Mouse (Mus musculus) CH12.LX (cell line): ENCODE results near the gene Cmtm7. TPM values are rescaled to one million over a fixed set of nuclear protein-coding genes. Genes with fewer than 3 reads are reported as not detected.

Experiments used
- DNase-seq: peaks from one replicate; pipeline ENCODE4 v3.0.0-alpha.2; 2013; ENCODE audit errors: extremely low read depth
- H3K27ac ChIP-seq: 2 replicates; pipeline ENCODE4 v1.5.1; 2012; ENCODE audit warnings: low read depth, mild to moderate bottlenecking, control low read depth, moderate library complexity; ENCODE audit not compliant: insufficient read depth
- H3K27me3 ChIP-seq: replicated peaks from 2 replicates; pipeline ENCODE3; 2012; ENCODE audit warnings: inconsistent platforms
- H3K36me3 ChIP-seq, 2 experiments: replicated peaks in 1 of 2; 2 replicates each; pipeline versions ENCODE3 to v1.6.1; 2012; ENCODE audit warnings: inconsistent platforms in 1 of 2, low read length in 1 of 2, mild to moderate bottlenecking in 1 of 2, mixed read lengths in 1 of 2, moderate library complexity in 1 of 2; ENCODE audit not compliant: control insufficient read depth in 1 of 2, insufficient read depth in 1 of 2
- H3K4me1 ChIP-seq, 2 experiments: 2 replicates each; pipeline ENCODE4 v1.6.1; 2012; ENCODE audit warnings: inconsistent platforms in 1 of 2, moderate library complexity in 1 of 2; ENCODE audit not compliant: insufficient read depth in 2 of 2, control insufficient read depth in 1 of 2
- H3K4me2 ChIP-seq: 2 replicates; pipeline ENCODE4 v1.6.1; 2012; ENCODE audit warnings: low read depth, mild to moderate bottlenecking, control low read depth; ENCODE audit not compliant: poor library complexity, insufficient read depth, severe bottlenecking
- H3K4me3 ChIP-seq, 3 experiments: fragments of 150-350 bp in 1 of 3; sonication (generic) in 1 of 3; replicated peaks in 1 of 3; 2 replicates each; pipeline versions ENCODE3 to v1.5.1; 2011 to 2012; ENCODE audit warnings: low read depth in 2 of 3, low read length in 2 of 3, mild to moderate bottlenecking in 2 of 3, moderate library complexity in 2 of 3, control low read depth in 1 of 3, improper control_type of control experiment in 1 of 3, inconsistent platforms in 1 of 3, mixed read lengths in 1 of 3; ENCODE audit not compliant: poor library complexity in 1 of 3
- H3K79me2 ChIP-seq: replicated peaks from 2 replicates; pipeline ENCODE4 v1.6.1; 2012; ENCODE audit warnings: mild to moderate bottlenecking, moderate library complexity; ENCODE audit not compliant: control insufficient read depth, poor library complexity, insufficient read depth, severe bottlenecking; ENCODE audit errors: extremely low read depth
- H3K9ac ChIP-seq: 2 replicates; pipeline ENCODE4 v1.6.1; 2012; ENCODE audit warnings: low read depth, mild to moderate bottlenecking, control low read depth, moderate library complexity; ENCODE audit not compliant: insufficient read depth
- H3K9me3 ChIP-seq: replicated peaks from 2 replicates; pipeline ENCODE3; 2012; ENCODE audit warnings: low read length, inconsistent platforms, mixed read lengths
- BHLHE40 ChIP-seq: IDR thresholded peaks from 2 replicates; pipeline ENCODE4 v1.6.1; 2011; ENCODE audit warnings: mild to moderate bottlenecking, low read depth, low read length, improper control_type of control experiment
- CHD2 ChIP-seq: IDR thresholded peaks from 2 replicates; pipeline ENCODE4 v1.6.1; 2011; ENCODE audit warnings: low read length, improper control_type of control experiment
- CTCF ChIP-seq, 2 experiments: IDR thresholded peaks in 1 of 2; conservative IDR thresholded peaks in 1 of 2; 2 replicates each; pipeline ENCODE4 v1.5.1; 2011 to 2012; ENCODE audit warnings: low read depth in 2 of 2, low read length in 2 of 2, improper control_type of control experiment in 1 of 2, inconsistent platforms in 1 of 2, mild to moderate bottlenecking in 1 of 2, moderate library complexity in 1 of 2
- E2F4 ChIP-seq: IDR thresholded peaks from 2 replicates; pipeline ENCODE4 v1.6.1; 2011; ENCODE audit warnings: low read depth, low read length, improper control_type of control experiment; ENCODE audit not compliant: insufficient replicate concordance
- ELF1 ChIP-seq: IDR thresholded peaks from 2 replicates; pipeline ENCODE4 v1.6.1; 2014; ENCODE audit warnings: low read depth, mild to moderate bottlenecking, inconsistent platforms, low read length, improper control_type of control experiment
- EP300 ChIP-seq: IDR thresholded peaks from 2 replicates; pipeline ENCODE4 v1.6.1; 2011; ENCODE audit warnings: low read length, improper control_type of control experiment
- ETS1 ChIP-seq: conservative IDR thresholded peaks from 2 replicates; pipeline ENCODE4 v1.6.1; 2012; ENCODE audit warnings: low read depth, mild to moderate bottlenecking, inconsistent platforms, low read length, improper control_type of control experiment, moderate library complexity
- HCFC1 ChIP-seq: IDR thresholded peaks from 2 replicates; pipeline ENCODE4 v1.6.1; 2012; ENCODE audit warnings: low read depth, mild to moderate bottlenecking, inconsistent platforms, low read length, improper control_type of control experiment
- IRF4 ChIP-seq: IDR thresholded peaks from 2 replicates; pipeline ENCODE4 v1.6.1; 2014; ENCODE audit warnings: low read depth, mild to moderate bottlenecking, inconsistent platforms, low read length, improper control_type of control experiment
- JUN ChIP-seq: IDR thresholded peaks from 2 replicates; pipeline ENCODE4 v1.6.1; 2011; ENCODE audit warnings: low read depth, mild to moderate bottlenecking, low read length, improper control_type of control experiment, moderate library complexity; ENCODE audit not compliant: insufficient read depth
- JUND ChIP-seq: conservative IDR thresholded peaks from 2 replicates; pipeline ENCODE4 v1.6.1; 2011; ENCODE audit warnings: low read depth, low read length, improper control_type of control experiment
- MAZ ChIP-seq: IDR thresholded peaks from 2 replicates; pipeline ENCODE4 v1.6.1; 2012; ENCODE audit warnings: low read depth, mild to moderate bottlenecking, inconsistent platforms, low read length, improper control_type of control experiment, moderate library complexity
- MEF2A ChIP-seq: IDR thresholded peaks from 2 replicates; pipeline ENCODE4 v1.6.1; 2014; ENCODE audit warnings: low read depth, mild to moderate bottlenecking, inconsistent platforms, low read length, improper control_type of control experiment, borderline replicate concordance
- MYC ChIP-seq: IDR thresholded peaks from 2 replicates; pipeline ENCODE4 v1.6.1; 2011; ENCODE audit warnings: low read depth, mild to moderate bottlenecking, improper control_type of control experiment, low read length
- NRF1 ChIP-seq: IDR thresholded peaks from 2 replicates; pipeline ENCODE4 v1.6.1; 2014; ENCODE audit warnings: low read depth, mild to moderate bottlenecking, inconsistent platforms, low read length, improper control_type of control experiment, moderate library complexity
- POLR2AphosphoS2 ChIP-seq: IDR thresholded peaks from 2 replicates; pipeline ENCODE4 v1.6.1; 2011; ENCODE audit warnings: low read depth, low read length, improper control_type of control experiment
- RCOR1 ChIP-seq: conservative IDR thresholded peaks from 2 replicates; pipeline ENCODE4 v1.6.1; 2012; ENCODE audit warnings: low read depth, mild to moderate bottlenecking, inconsistent platforms, low read length, improper control_type of control experiment
- SIN3A ChIP-seq: IDR thresholded peaks from 2 replicates; pipeline ENCODE4 v1.6.1; 2012; ENCODE audit warnings: low read length, improper control_type of control experiment, inconsistent platforms
- TBP ChIP-seq: conservative IDR thresholded peaks from 2 replicates; pipeline ENCODE4 v1.6.1; 2011; ENCODE audit warnings: low read depth, low read length, improper control_type of control experiment
- TCF12 ChIP-seq: IDR thresholded peaks from 2 replicates; pipeline ENCODE4 v1.6.1; 2014; ENCODE audit warnings: low read depth, mild to moderate bottlenecking, inconsistent platforms, low read length, improper control_type of control experiment
- USF1 ChIP-seq: IDR thresholded peaks from 2 replicates; pipeline ENCODE4 v1.6.1; 2014; ENCODE audit warnings: low read depth, mild to moderate bottlenecking, inconsistent platforms, low read length, improper control_type of control experiment
- ZKSCAN1 ChIP-seq: IDR thresholded peaks from 2 replicates; pipeline ENCODE4 v1.6.1; 2012; ENCODE audit warnings: low read depth, inconsistent platforms, low read length, improper control_type of control experiment, borderline replicate concordance
- ZNF384 ChIP-seq: IDR thresholded peaks from 2 replicates; pipeline ENCODE4 v1.6.1; 2012; ENCODE audit warnings: low read depth, low read length, improper control_type of control experiment, inconsistent platforms
- dilution Hi-C: fragments of 300-500 bp; cut with MboI; formaldehyde crosslinking; loops from 2 replicates; pipeline ENCODE4 v1.14.3; 2020; ENCODE audit warnings: low sequenced_read_pairs; ENCODE audit not compliant: extremely low pct_unique_long_range_greater_than_20kb, extremely low pct_ligation_motif_present
- in situ Hi-C: fragments of 300-500 bp; cut with MboI; formaldehyde crosslinking; loops from 3 replicates; pipeline ENCODE4 v1.14.3; 2019; ENCODE audit warnings: low sequenced_read_pairs, low pct_ligation_motif_present, low pct_unique_long_range_greater_than_20kb, mixed read lengths
- polyA plus RNA-seq: library from polyadenylated mRNA; unstranded; fragments of >175 nt; gene quantifications from 2 replicates; pipeline ENCODE4 v1.2.1, GENCODE M21; 2012; ENCODE audit warnings: low read depth; ENCODE audit not compliant: insufficient read length
- total RNA-seq, 2 experiments: library from RNA; depleted of rRNA; stranded (reverse); fragments of 300-350 nt in 1 of 2; fragments of >200 nt in 1 of 2; gene quantifications; 2 replicates each; pipeline ENCODE4 v1.2.3; 2012 to 2014

The Cmtm7 gene
- total and polyA plus RNA-seq, 3 experiments = 45.5 to 80.8 (median 46.0) TPM

DNA sequence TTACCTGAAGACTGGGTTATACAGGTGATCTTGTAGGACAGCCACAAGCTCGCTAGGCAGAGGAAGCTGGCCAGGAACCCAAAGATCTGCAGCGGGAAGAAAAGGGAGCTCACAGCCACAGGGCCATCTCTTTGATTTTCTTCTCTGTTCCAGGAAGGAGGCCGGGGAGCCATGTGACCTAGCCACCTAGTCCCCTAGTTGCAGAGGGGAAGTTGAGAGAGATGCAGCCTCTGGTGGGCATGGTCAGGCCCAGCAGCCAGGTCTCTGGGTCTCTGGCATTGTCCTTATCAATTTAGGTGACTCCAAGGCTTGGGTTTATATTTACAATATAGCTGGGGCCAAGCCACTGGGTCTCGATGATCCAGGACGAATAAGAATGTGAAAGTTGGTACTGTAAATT, 22.9 kb downstream of the Cmtm7 start:
- TF ChIP-seq ELF1 = 0 out of 2 replicates have a peak, but pooled peaks have one; percentile 23
- TF ChIP-seq USF1 = peak; percentile 22; the same call in 1 of the 2 replicates
- TF ChIP-seq JUND = no peak
- H3K9ac ChIP-seq = no peak overlapping the region
- H3K36me3 ChIP-seq = peaks cover 24 to 49% of the 10 kb centered on the region in 2 experiments
- H3K4me3 ChIP-seq = peak overlapping the region in 1 of 3 experiments; percentile 32
- dilution Hi-C loops (no loop called here), in situ Hi-C loops (loop anchor here (5.0 to 10.0 kb wide), 2 partner anchors 34 to 114 kb away; partner anchors contain the start of gene Cnot10)
- no peaks in the 10 kb centered on the region; the same call in 1 of the 2 replicates for H3K79me2 ChIP-seq
- no peak for DNase-seq
- no peaks in the 10 kb centered on the region for H3K9me3 ChIP-seq
- peaks cover 24 to 64% of the 10 kb centered on the region in 2 experiments for H3K4me1 ChIP-seq
- peak overlapping the region; percentile 63 for H3K27ac ChIP-seq
- H3K4me2 ChIP-seq = no peak overlapping the region
- H3K27me3 ChIP-seq = no peaks in the 10 kb centered on the region

DNA sequence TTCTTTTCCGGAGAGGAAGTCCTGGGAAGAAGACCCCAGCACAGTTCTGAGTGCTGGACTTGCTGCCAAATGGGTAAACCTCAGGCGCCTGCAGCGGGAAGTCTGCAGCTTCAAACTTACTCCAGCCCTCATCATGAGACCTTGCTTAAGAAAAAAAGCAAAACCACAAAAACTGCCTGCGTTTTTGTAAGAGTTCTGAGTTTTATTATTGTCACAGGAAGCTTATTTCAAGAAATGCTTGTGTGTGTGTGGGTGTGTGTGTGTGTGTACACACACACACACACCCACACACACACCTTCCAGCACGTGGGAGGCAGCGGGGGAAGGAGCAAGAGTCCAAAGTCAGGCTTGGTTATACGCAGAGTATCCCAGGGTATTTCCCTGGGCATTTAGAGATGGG, 23.4 kb downstream of the Cmtm7 start:
- H3K4me3 ChIP-seq = peak overlapping the region in 1 of 3 experiments; percentile 32
- peak overlapping the region; percentile 63 for H3K27ac ChIP-seq
- H3K4me2 ChIP-seq = peak overlapping the region; percentile 18; the same call in 1 of the 2 replicates
- no peak for DNase-seq
- H3K9me3 ChIP-seq = no peaks in the 10 kb centered on the region
- in situ Hi-C loops (loop anchor here (5.0 to 10.0 kb wide), 2 partner anchors 34 to 113 kb away; partner anchors contain the start of gene Cnot10), dilution Hi-C loops (no loop called here)
- H3K4me1 ChIP-seq = peaks cover 24 to 64% of the 10 kb centered on the region in 2 experiments
- TF ChIP-seq SIN3A = no peak
- no peak for TF ChIP-seq HCFC1
- TF ChIP-seq ZKSCAN1 = no peak
- TF ChIP-seq CTCF (conservative IDR thresholded peaks at IDR 0.05 in 1 of 2, IDR thresholded peaks at IDR 0.05 in 1 of 2; ENCODE audit: low read depth in 2 of 2, low read length in 2 of 2) = no peak
- no peak for TF ChIP-seq MYC
- TF ChIP-seq EP300 = no peak
- TF ChIP-seq ZNF384 = no peak
- TF ChIP-seq MAZ = no peak
- TF ChIP-seq BHLHE40 = peak; percentile 69
- peaks cover 23 to 45% of the 10 kb centered on the region in 2 experiments for H3K36me3 ChIP-seq
- no peak overlapping the region for H3K9ac ChIP-seq
- H3K27me3 ChIP-seq = no peaks in the 10 kb centered on the region
- no peaks in the 10 kb centered on the region; the same call in 1 of the 2 replicates for H3K79me2 ChIP-seq

DNA sequence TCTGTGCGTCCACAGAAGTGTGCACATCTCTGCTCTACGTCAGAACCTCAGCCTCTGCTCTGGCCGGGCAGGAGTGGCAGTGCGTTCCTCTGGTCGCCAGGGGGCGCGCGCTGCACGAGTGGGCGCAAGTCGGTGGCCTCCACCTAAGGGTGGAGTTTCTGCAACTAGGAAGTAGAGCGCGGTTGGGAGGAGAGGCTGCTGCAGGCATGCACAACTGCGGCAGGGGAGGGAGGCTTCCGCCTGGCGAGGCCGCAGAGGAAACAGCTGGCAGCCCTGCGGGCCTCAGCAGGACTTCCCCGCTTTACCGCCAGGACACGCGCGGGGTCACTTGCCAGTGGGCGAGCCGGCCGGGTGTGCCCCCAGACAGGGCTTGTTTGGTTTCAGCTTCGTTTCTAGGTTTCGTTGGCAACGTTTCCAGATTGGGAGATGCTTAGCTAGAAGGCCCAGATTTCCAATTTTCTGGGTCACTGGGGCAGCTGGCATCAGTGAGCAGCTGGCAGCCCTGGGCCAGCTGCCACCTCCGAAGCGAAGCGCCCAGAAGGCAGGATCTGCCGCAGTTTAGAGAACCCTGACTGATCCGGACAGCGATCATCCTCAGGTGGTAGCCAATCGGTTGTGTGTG, 28.7 kb downstream of the Cmtm7 start:
- Histone ChIP-seq H3K4me3 (peak overlapping the region; percentile 41 to 55 (median 47)), H3K79me2 (no peaks in the 10 kb centered on the region), H3K9me3 (no peaks in the 10 kb centered on the region), H3K27ac (peak overlapping the region; percentile 96), H3K4me2 (peak overlapping the region; percentile 77), H3K27me3 (no peaks in the 10 kb centered on the region), H3K36me3 (peaks cover 21 to 54% of the 10 kb centered on the region in 2 experiments), H3K4me1 (peaks cover 2 to 35% of the 10 kb centered on the region in 2 experiments; a peak in 2 of 4 replicates), H3K9ac (peak overlapping the region; percentile 77)
- DNase-seq = peak; percentile 95
- in situ Hi-C loops = loop anchor here (10.0 kb wide), 1 partner anchor 108 kb away; the partner anchor contains the start of gene Cnot10
- dilution Hi-C loops = no loop called here
- peak; percentile 73; the same call in 1 of the 2 replicates for TF ChIP-seq MYC
- TF ChIP-seq MEF2A = peak; percentile 90; the same call in 1 of the 2 replicates
- no peak for TF ChIP-seq RCOR1
- no peak for TF ChIP-seq TBP
- TF ChIP-seq BHLHE40 = peak; percentile 97
- TF ChIP-seq NRF1 = peak; percentile 44; the same call in 1 of the 2 replicates
- peak; percentile 81; the same call in 1 of the 2 replicates for TF ChIP-seq MAZ
- TF ChIP-seq JUN = no peak
- no peak; the same call in 1 of the 2 replicates for TF ChIP-seq POLR2AphosphoS2
- peak; percentile 63; the same call in 1 of the 2 replicates for TF ChIP-seq CHD2
- peak; percentile 88 for TF ChIP-seq IRF4
- TF ChIP-seq ZNF384 = no peak
- TF ChIP-seq ETS1 = peak; percentile 99
- TF ChIP-seq TCF12 = peak; percentile 99
- peak; percentile 63 for TF ChIP-seq HCFC1
- TF ChIP-seq E2F4 = no peak
- peak; percentile 96 for TF ChIP-seq SIN3A
